Mouse (Mus musculus): ENCODE data around the gene 1810055G02Rik. TPM values are rescaled to one million over a fixed set of nuclear protein-coding genes. Genes with fewer than 3 reads are reported as not detected.

Gene 1810055G02Rik
- polyA plus RNA-seq, 1 experiment from 2014 or later = 39.9 TPM

DNA sequence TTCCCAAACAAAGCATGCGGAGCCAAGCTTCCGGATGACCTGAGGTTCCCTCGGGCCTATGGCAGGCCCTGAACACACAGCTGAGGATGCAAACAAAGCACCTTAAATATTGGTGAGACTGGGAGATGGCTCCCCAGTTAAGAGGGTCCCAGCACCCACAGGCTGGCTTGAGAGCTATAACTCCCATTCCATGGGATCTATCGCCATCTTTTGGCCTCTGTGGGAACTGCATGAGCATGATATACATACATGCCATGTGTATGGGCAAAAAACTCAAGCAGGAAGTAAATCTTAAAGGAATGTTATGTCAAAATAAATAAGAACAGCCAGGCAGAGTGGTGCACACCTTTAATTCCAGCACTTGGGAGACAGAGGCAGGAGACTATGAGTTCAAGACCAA is 15.8 kb downstream of the 1810055G02Rik start:
- ATAC-seq = no peak
- WGBS = 84% methylated on average over 4 of the region's 4 CpGs
- Histone ChIP-seq H3K27ac (no peak overlapping the region), H3K4me3 (replicated peaks) (no peak overlapping the region), H3K36me3 (no peaks in the 10 kb centered on the region), H3K9ac (no peak overlapping the region), H3K27me3 (replicated peaks) (no peaks in the 10 kb centered on the region), H3K4me2 (replicated peaks) (no peak overlapping the region), H3K4me1 (replicated peaks) (peaks cover 4% of the 10 kb centered on the region), H3K9me3 (no peaks in the 10 kb centered on the region)

DNA sequence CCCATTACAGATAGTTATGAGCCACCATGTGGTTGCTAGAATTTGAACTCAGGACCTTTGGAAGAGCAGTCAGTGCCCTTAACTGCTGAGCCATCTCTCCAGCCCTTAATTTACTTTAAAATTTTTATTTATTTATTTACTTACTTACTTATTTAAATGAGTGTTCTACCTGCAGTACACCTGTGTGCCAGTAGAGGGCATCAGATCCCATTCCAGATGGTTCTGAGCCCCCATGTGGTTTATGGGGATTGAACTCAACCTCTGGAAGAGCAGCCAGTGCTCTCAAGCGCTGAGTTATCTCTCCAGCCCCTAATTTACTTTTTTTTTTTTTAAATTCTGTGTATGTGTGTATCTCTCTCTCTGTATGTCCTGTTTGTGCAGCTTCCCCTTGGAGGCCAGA is 16.7 kb downstream of the 1810055G02Rik start:
- H3K27ac ChIP-seq = no peak overlapping the region
- H3K4me1 ChIP-seq (replicated peaks) = no peaks in the 10 kb centered on the region
- no peak overlapping the region for H3K4me2 ChIP-seq (replicated peaks)
- no peaks in the 10 kb centered on the region for H3K27me3 ChIP-seq (replicated peaks)
- 24% methylated on average over 1 of the region's 1 CpGs for WGBS
- no peaks in the 10 kb centered on the region for H3K36me3 ChIP-seq
- no peak overlapping the region for H3K9ac ChIP-seq
- ATAC-seq = no peak
- H3K9me3 ChIP-seq = no peaks in the 10 kb centered on the region
- no peak overlapping the region for H3K4me3 ChIP-seq (replicated peaks)

- H3K27ac ChIP-seq = no peak overlapping the region
- H3K4me1 ChIP-seq (replicated peaks) = no peaks in the 10 kb centered on the region
- ATAC-seq = no peak
- no peak overlapping the region for H3K4me2 ChIP-seq (replicated peaks)
- H3K4me3 ChIP-seq (replicated peaks) = no peak overlapping the region
- no peaks in the 10 kb centered on the region for H3K36me3 ChIP-seq
- no peaks in the 10 kb centered on the region for H3K27me3 ChIP-seq (replicated peaks)
- H3K9ac ChIP-seq = no peak overlapping the region
- 66% methylated on average over 2 of the region's 2 CpGs for WGBS
- no peaks in the 10 kb centered on the region for H3K9me3 ChIP-seq
These were observed 20.8 kb downstream of the 1810055G02Rik start for GRCm38 (mm10) chr19:3728901-3729300.

GRCm38 (mm10) chr19:3730781-3731646 is 22.9 kb downstream of the 1810055G02Rik start:
- H3K4me1 ChIP-seq (replicated peaks) = no peaks in the 10 kb centered on the region
- H3K4me3 ChIP-seq (replicated peaks) = no peak overlapping the region
- no peak overlapping the region for H3K4me2 ChIP-seq (replicated peaks)
- H3K27me3 ChIP-seq (replicated peaks) = no peaks in the 10 kb centered on the region
- 80% methylated on average over 7 of the region's 7 CpGs for WGBS
- no peak overlapping the region for H3K27ac ChIP-seq
- H3K36me3 ChIP-seq = no peaks in the 10 kb centered on the region
- H3K9ac ChIP-seq = no peak overlapping the region
- H3K9me3 ChIP-seq = no peaks in the 10 kb centered on the region
- no peak for ATAC-seq

- Histone ChIP-seq H3K36me3 (no peaks in the 10 kb centered on the region), H3K4me2 (replicated peaks) (no peak overlapping the region), H3K27me3 (replicated peaks) (no peaks in the 10 kb centered on the region), H3K27ac (no peak overlapping the region), H3K9ac (no peak overlapping the region), H3K4me3 (replicated peaks) (no peak overlapping the region), H3K4me1 (replicated peaks) (no peaks in the 10 kb centered on the region), H3K9me3 (no peaks in the 10 kb centered on the region)
- no peak for ATAC-seq
- 85% methylated on average over 3 of the region's 3 CpGs for WGBS
These were observed 27.9 kb downstream of the 1810055G02Rik start for GRCm38 (mm10) chr19:3736001-3736400.

- no peaks in the 10 kb centered on the region for H3K36me3 ChIP-seq
- no peaks in the 10 kb centered on the region for H3K9me3 ChIP-seq
- H3K27me3 ChIP-seq (replicated peaks) = no peaks in the 10 kb centered on the region
- no peak overlapping the region for H3K27ac ChIP-seq
- no peak overlapping the region for H3K4me2 ChIP-seq (replicated peaks)
- ATAC-seq = no peak
- WGBS = 92% methylated on average over 7 of the region's 7 CpGs
- H3K4me3 ChIP-seq (replicated peaks) = no peak overlapping the region
- no peak overlapping the region for H3K9ac ChIP-seq
- H3K4me1 ChIP-seq (replicated peaks) = 0 out of 2 replicates have a peak, but pooled peaks cover 5% of the 10 kb centered on the region
These were observed 31.6 kb downstream of the 1810055G02Rik start for GRCm38 (mm10) chr19:3739650-3740049.

DNA sequence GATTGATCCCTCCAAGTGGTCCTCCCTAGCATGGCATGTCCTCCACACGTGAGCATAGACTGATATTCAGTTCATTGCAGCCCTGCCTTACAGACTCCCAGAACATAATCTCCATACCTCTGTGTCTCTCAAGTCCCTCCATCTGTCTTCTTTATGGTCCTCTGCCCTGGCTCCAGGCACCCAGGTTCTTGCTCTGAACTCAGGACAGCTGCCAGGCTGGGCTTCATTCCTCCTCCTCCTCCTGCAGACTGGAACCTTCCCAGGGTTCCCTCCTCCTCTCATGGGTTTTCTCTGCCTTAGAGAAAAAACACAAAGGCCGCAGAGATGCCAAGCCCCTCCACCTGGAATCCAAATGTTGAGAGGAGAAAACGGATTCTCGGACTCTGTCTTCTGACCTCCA is 34.6 kb downstream of the 1810055G02Rik start:
- 43% methylated on average over 4 of the region's 4 CpGs for whole genome bisulfite sequencing
- H3K9ac ChIP-seq = no peak overlapping the region
- ATAC-seq = 0 out of 2 replicates have a peak, but pooled peaks have one; percentile 12
- H3K27me3 ChIP-seq (replicated peaks) = no peaks in the 10 kb centered on the region
- no peaks in the 10 kb centered on the region for H3K36me3 ChIP-seq
- H3K27ac ChIP-seq = no peak overlapping the region
- H3K4me1 ChIP-seq (replicated peaks) = 0 out of 2 replicates have a peak, but pooled peaks cover 5% of the 10 kb centered on the region
- H3K9me3 ChIP-seq = no peaks in the 10 kb centered on the region
- no peak overlapping the region for H3K4me3 ChIP-seq (replicated peaks)
- no peak overlapping the region; the same call in 1 of the 2 replicates for H3K4me2 ChIP-seq (replicated peaks)

- 71% methylated on average over 7 of the region's 7 CpGs for WGBS
- H3K4me2 ChIP-seq (replicated peaks) = no peak overlapping the region; the same call in 1 of the 2 replicates
- H3K4me1 ChIP-seq (replicated peaks) = 0 out of 2 replicates have a peak, but pooled peaks cover 5% of the 10 kb centered on the region
- no peak for ATAC-seq
- no peak overlapping the region for H3K27ac ChIP-seq
- H3K27me3 ChIP-seq (replicated peaks) = no peaks in the 10 kb centered on the region
- no peak overlapping the region for H3K9ac ChIP-seq
- no peaks in the 10 kb centered on the region for H3K36me3 ChIP-seq
- H3K9me3 ChIP-seq = no peaks in the 10 kb centered on the region
- no peak overlapping the region for H3K4me3 ChIP-seq (replicated peaks)
These were observed 35.3 kb downstream of the 1810055G02Rik start for GRCm38 (mm10) chr19:3743362-3743761.

DNA sequence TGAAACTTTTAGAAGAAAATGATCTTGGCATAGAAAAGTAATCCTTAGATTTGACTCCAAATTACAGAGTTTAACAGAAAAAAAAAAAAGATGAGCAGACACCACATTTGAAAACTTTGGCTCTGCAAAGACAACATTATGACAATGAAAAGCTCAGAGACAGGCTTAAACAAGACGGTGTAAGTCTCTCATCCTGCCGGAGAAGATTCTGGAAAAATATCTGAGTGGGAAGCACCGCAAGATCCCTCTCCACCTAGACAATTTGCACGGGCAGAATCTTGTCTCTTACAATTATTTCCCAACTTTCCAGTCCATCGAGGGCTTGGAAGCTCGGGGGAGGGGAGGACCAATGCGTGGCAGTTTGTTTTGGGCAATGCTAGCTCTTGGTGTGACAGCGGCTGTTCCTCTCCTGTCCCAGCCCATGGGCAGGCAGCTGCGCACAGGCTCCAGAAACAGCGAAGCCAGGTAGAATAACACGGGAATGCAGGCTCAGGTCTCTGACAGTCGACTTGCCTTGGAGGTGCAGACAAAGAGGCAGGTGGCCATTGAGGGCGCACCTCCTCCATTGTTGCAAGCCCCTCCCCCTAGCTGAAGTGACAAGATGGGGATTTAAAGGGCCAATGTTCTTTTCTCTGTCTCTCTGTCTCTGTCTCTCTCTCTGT is 35.9 kb downstream of the 1810055G02Rik start:
- peak; percentile 84 for ATAC-seq

DNA sequence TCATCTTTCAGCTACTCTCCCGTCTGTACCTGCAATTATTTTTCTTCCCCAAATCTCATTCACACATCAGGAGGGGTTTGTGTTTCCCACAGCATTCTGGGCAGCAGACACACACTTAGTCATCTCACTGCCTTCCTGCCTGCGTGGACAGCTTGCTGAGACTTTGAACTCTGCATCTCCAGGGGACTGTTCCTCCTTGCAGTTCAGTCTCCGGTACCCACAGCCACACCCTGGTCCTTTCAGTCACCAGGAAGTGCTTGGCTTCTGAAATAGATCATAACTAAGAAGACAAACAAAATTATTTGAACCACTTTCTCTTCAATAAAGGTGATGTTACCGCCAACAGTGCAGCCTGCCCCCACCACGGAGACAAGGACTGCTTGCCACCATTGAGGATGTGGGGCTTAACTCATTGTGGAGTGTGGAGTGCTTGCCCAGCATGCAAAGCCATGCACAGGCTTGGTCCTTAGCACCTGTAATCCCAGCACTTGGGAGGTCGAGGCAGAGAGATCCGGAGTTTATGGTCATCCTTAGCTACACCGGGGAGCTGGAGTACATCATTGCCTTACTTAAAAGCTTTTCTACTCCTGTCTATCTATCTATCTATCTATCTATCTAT is 44.6 kb downstream of the 1810055G02Rik start:
- peak; percentile 81 for ATAC-seq
- Histone ChIP-seq H3K9me3 (no peaks in the 10 kb centered on the region), H3K27ac (no peak overlapping the region), H3K27me3 (replicated peaks) (no peaks in the 10 kb centered on the region), H3K4me3 (replicated peaks) (no peak overlapping the region), H3K4me1 (replicated peaks) (no peaks in the 10 kb centered on the region), H3K36me3 (no peaks in the 10 kb centered on the region), H3K4me2 (replicated peaks) (peak overlapping the region; percentile 30; the same call in 1 of the 2 replicates), H3K9ac (no peak overlapping the region)
- 40% methylated on average over 8 of the region's 8 CpGs for WGBS

More for the DNA sequence above, 35.9 kb downstream of the 1810055G02Rik start:
- H3K27ac ChIP-seq = peak overlapping the region; percentile 42; the same call in 1 of the 2 replicates
- H3K4me1 ChIP-seq (replicated peaks) = 0 out of 2 replicates have a peak, but pooled peaks cover 5% of the 10 kb centered on the region
- peak overlapping the region; percentile 41 for H3K4me3 ChIP-seq (replicated peaks)
- no peaks in the 10 kb centered on the region for H3K9me3 ChIP-seq
- WGBS = 3% methylated on average over 13 of the region's 13 CpGs
- H3K4me2 ChIP-seq (replicated peaks) = peak overlapping the region; percentile 64
- no peaks in the 10 kb centered on the region for H3K36me3 ChIP-seq
- peak overlapping the region; percentile 43 for H3K9ac ChIP-seq
- no peaks in the 10 kb centered on the region for H3K27me3 ChIP-seq (replicated peaks)

- Histone ChIP-seq H3K9me3 (no peaks in the 10 kb centered on the region), H3K4me2 (replicated peaks) (no peak overlapping the region), H3K4me1 (replicated peaks) (no peaks in the 10 kb centered on the region), H3K36me3 (no peaks in the 10 kb centered on the region), H3K27me3 (replicated peaks) (no peaks in the 10 kb centered on the region), H3K27ac (no peak overlapping the region), H3K9ac (no peak overlapping the region), H3K4me3 (replicated peaks) (no peak overlapping the region)
- WGBS = 74% methylated on average over 1 of the region's 1 CpGs
- ATAC-seq = peak; percentile 85
These were observed 45.1 kb downstream of the 1810055G02Rik start for GRCm38 (mm10) chr19:3753240-3753633.

GRCm38 (mm10) chr19:3753738-3754137 is 45.6 kb downstream of the 1810055G02Rik start:
- Histone ChIP-seq H3K27me3 (replicated peaks) (no peaks in the 10 kb centered on the region), H3K27ac (no peak overlapping the region), H3K4me2 (replicated peaks) (no peak overlapping the region), H3K9ac (no peak overlapping the region), H3K36me3 (no peaks in the 10 kb centered on the region), H3K4me3 (replicated peaks) (no peak overlapping the region), H3K9me3 (no peaks in the 10 kb centered on the region), H3K4me1 (replicated peaks) (no peaks in the 10 kb centered on the region)
- WGBS = 49% methylated on average over 8 of the region's 8 CpGs
- ATAC-seq = no peak
